19 mouse cellular contexts compared by ENCODE assay signal in genomic region chr9:9001170-9001569, GRCm38 (mm10). TPM values are rescaled to one million over a fixed set of nuclear protein-coding genes. Genes with fewer than 3 reads are reported as not detected.
A peak's percentile ranks its signal among the peaks of the same experiment; 100 is the strongest.
DNase-seq lines count a peak whose midpoint lies in the region; ATAC-seq and TF ChIP-seq lines count a peak whose summit lies in the region.
"Had no signal": no experiment of that assay in that cellular context is flagged by ENCODE, and none has a peak within 500 bp of the region (broad histone marks: within the 10 kb centered on the region; RNA-seq: fewer than 3 reads in every experiment).

No protein-coding gene starts in this region.

- H3K4me3 ChIP-seq in forebrain, embryonic 11.5 days (ENCODE audit: low read depth, low read length): no peak overlapping the region
- H3K4me3 ChIP-seq in forebrain, embryonic 15.5 days: no peak overlapping the region
- no peak overlapping the region for H3K4me3 ChIP-seq in layer of hippocampus, adult 2 months
- no peak overlapping the region for H3K4me3 ChIP-seq in midbrain, postnatal 0 days (ENCODE audit: low read depth, low read length)
- H3K4me3 ChIP-seq in midbrain, embryonic 10.5 days: no peak overlapping the region
- H3K4me3 ChIP-seq: hindbrain, embryonic 15.5 days; kidney, embryonic 15.5 days; liver, embryonic 12.5 days; neural tube, embryonic 15.5 days had no signal

- no peaks in the 10 kb centered on the region for H3K36me3 ChIP-seq in forebrain, embryonic 11.5 days (ENCODE audit: control insufficient read depth, insufficient read depth, low read length)
- H3K36me3 ChIP-seq in forebrain, embryonic 15.5 days: 0 out of 2 replicates have a peak, but pooled peaks cover 3% of the 10 kb centered on the region
- H3K36me3 ChIP-seq in midbrain, postnatal 0 days (ENCODE audit: insufficient read depth, low read length): no peaks in the 10 kb centered on the region
- H3K36me3 ChIP-seq in midbrain, embryonic 10.5 days: peaks cover 13% of the 10 kb centered on the region

- H3K4me2 ChIP-seq in forebrain, embryonic 11.5 days (ENCODE audit: low read depth, low read length, severe bottlenecking): no peak overlapping the region
- no peak overlapping the region for H3K4me2 ChIP-seq in forebrain, embryonic 15.5 days (replicated peaks)
- H3K4me2 ChIP-seq in midbrain, postnatal 0 days (ENCODE audit: low read depth, low read length, poor library complexity, severe bottlenecking): no peak overlapping the region
- H3K4me2 ChIP-seq: hindbrain, embryonic 15.5 days; kidney, embryonic 15.5 days; liver, embryonic 12.5 days; neural tube, embryonic 15.5 days had no signal

- H3K9ac ChIP-seq in forebrain, embryonic 11.5 days (ENCODE audit: low read length): no peak overlapping the region
- no peak overlapping the region for H3K9ac ChIP-seq in forebrain, embryonic 15.5 days (replicated peaks)
- no peak overlapping the region for H3K9ac ChIP-seq in midbrain, postnatal 0 days (replicated peaks; ENCODE audit: low read length, poor library complexity, severe bottlenecking)
- H3K9ac ChIP-seq: hindbrain, embryonic 15.5 days; kidney, embryonic 15.5 days; liver, embryonic 12.5 days; neural tube, embryonic 15.5 days had no signal

- peak; percentile 77 for TF ChIP-seq CTCF in layer of hippocampus, adult 2 months (conservative IDR thresholded peaks at IDR 0.05)
- peak; percentile 51 for TF ChIP-seq CTCF in midbrain, postnatal 0 days (IDR thresholded peaks at IDR 0.05)

- DNase-seq in forebrain, embryonic 11.5 days (ENCODE audit: low spot score): no peak
- peak in 1 of 2 experiments; percentile 4 for DNase-seq in layer of hippocampus, adult 2 months (ENCODE audit: low spot score in 2 of 2)
- DNase-seq in layer of hippocampus, postnatal 10 days (ENCODE audit: low spot score in 2 of 2): no peak
- peak; percentile 49 for DNase-seq in midbrain, postnatal 0 days (ENCODE audit: low spot score)
- no peak for DNase-seq in midbrain, embryonic 10.5 days (ENCODE audit: low spot score)
- peak; percentile 12 for DNase-seq in telencephalon, adult 2 months (ENCODE audit: low read depth, low spot score)
- DNase-seq: adrenal gland, adult 8-10 months; gastrocnemius, postnatal 25 days; layer of hippocampus, postnatal 36 days; right cerebral cortex, postnatal 25 days; thymus, postnatal 25 days had no signal

- no peaks in the 10 kb centered on the region for H3K9me3 ChIP-seq in forebrain, embryonic 11.5 days (ENCODE audit: control insufficient read depth, low read length)
- no peaks in the 10 kb centered on the region for H3K9me3 ChIP-seq in forebrain, embryonic 15.5 days
- H3K9me3 ChIP-seq in midbrain, postnatal 0 days (ENCODE audit: low read length): no peaks in the 10 kb centered on the region
- no peaks in the 10 kb centered on the region for H3K9me3 ChIP-seq in midbrain, embryonic 10.5 days (replicated peaks)
- H3K9me3 ChIP-seq: hindbrain, embryonic 15.5 days; kidney, embryonic 15.5 days; liver, embryonic 12.5 days; neural tube, embryonic 15.5 days had no signal

- no peak overlapping the region for H3K27ac ChIP-seq in forebrain, embryonic 11.5 days (ENCODE audit: low read depth, low read length)
- H3K27ac ChIP-seq in forebrain, embryonic 15.5 days (replicated peaks): no peak overlapping the region
- H3K27ac ChIP-seq in layer of hippocampus, adult 2 months: no peak overlapping the region
- H3K27ac ChIP-seq in midbrain, postnatal 0 days (ENCODE audit: low read depth, low read length): no peak overlapping the region
- H3K27ac ChIP-seq in midbrain, embryonic 10.5 days (replicated peaks): no peak overlapping the region
- H3K27ac ChIP-seq: hindbrain, embryonic 15.5 days; kidney, embryonic 15.5 days; liver, embryonic 12.5 days; neural tube, embryonic 15.5 days had no signal

- no peaks in the 10 kb centered on the region for H3K27me3 ChIP-seq in forebrain, embryonic 11.5 days (ENCODE audit: control insufficient read depth, insufficient read depth, low read length)
- H3K27me3 ChIP-seq in forebrain, embryonic 15.5 days: no peaks in the 10 kb centered on the region
- no peaks in the 10 kb centered on the region for H3K27me3 ChIP-seq in midbrain, postnatal 0 days (ENCODE audit: insufficient read depth, low read length)
- no peaks in the 10 kb centered on the region for H3K27me3 ChIP-seq in midbrain, embryonic 10.5 days (ENCODE audit: low read depth, poor library complexity, severe bottlenecking)
- H3K27me3 ChIP-seq: hindbrain, embryonic 15.5 days; kidney, embryonic 15.5 days; liver, embryonic 12.5 days; neural tube, embryonic 15.5 days had no signal

- no peaks in the 10 kb centered on the region for H3K4me1 ChIP-seq in forebrain, embryonic 11.5 days (replicated peaks; ENCODE audit: control insufficient read depth, insufficient read depth, low read length)
- H3K4me1 ChIP-seq in forebrain, embryonic 15.5 days: no peaks in the 10 kb centered on the region
- no peaks in the 10 kb centered on the region for H3K4me1 ChIP-seq in midbrain, postnatal 0 days (ENCODE audit: insufficient read depth, low read length)
- H3K4me1 ChIP-seq in midbrain, embryonic 10.5 days: no peaks in the 10 kb centered on the region
- H3K4me1 ChIP-seq: hindbrain, embryonic 15.5 days; kidney, embryonic 15.5 days; liver, embryonic 12.5 days; neural tube, embryonic 15.5 days had no signal

- 0 out of 2 replicates have a peak, but pooled peaks have one; percentile 30 for ATAC-seq in forebrain, embryonic 11.5 days (replicated peaks; ENCODE audit: low FRiP score)
- no peak for ATAC-seq in forebrain, embryonic 15.5 days (replicated peaks)
- no peak for ATAC-seq in midbrain, postnatal 0 days (ENCODE audit: low FRiP score)
- ATAC-seq in erythroblast, adult 5-6 weeks (replicated peaks; ENCODE audit: low FRiP score, poor library complexity, severe bottlenecking): no peak
- ATAC-seq: liver, embryonic 12.5 days had no signal

RNA-seq across cellular contexts. Expression of gene Gm16485, which starts 29.6 kb away (rescaled TPM):
- 0.11 TPM in 1 of 2 replicates, not detected in the other for polyA plus RNA-seq in forebrain, embryonic 11.5 days (2014; fragmentation: Nextera tagmentation; extraction: Ambion mirVana)
- 0.18 and 0.20 TPM in 2 replicates for polyA plus RNA-seq in forebrain, embryonic 15.5 days (2015; fragmentation: Nextera tagmentation; extraction: Ambion mirVana)
- total RNA-seq in layer of hippocampus, adult 2 months (2021): 1 to 10 TPM; 6.8 TPM
- total RNA-seq in layer of hippocampus, postnatal 10 days (2021): 1 to 10 TPM; 4.3 to 5.1 TPM
- total RNA-seq in midbrain, postnatal 0 days (2014; rRNA removed): 0.55 and 1.6 TPM in 2 replicates
- 0.36 and 0.44 TPM in 2 replicates for polyA plus RNA-seq in midbrain, postnatal 0 days (2015; fragmentation: Nextera tagmentation; extraction: Ambion mirVana)
- 0.05 TPM in 1 of 2 replicates, not detected in the other for polyA plus RNA-seq in midbrain, embryonic 10.5 days (2016; fragmentation: Nextera tagmentation; extraction: Ambion mirVana)
- not detected in 2 replicates for total RNA-seq in erythroblast, adult 5-6 weeks (2015; ENCODE audit: low replicate concordance)
- total RNA-seq in erythroblast, adult 5-6 weeks (2017; ENCODE audit: low replicate concordance): not detected in 2 replicates
- total RNA-seq: gastrocnemius, postnatal 25 days; monocyte, adult 5-6 weeks had no signal
- polyA plus RNA-seq: heart, embryonic 14.5 days; liver, embryonic 12.5 days had no signal

Comparison
In these comparisons a context has a peak if more than half of its experiments do, and no peak if none do; other contexts are left out.
1. DNase-seq: peak in midbrain, postnatal 0 days (single experiment) and telencephalon, adult 2 months (single experiment); none in forebrain, embryonic 11.5 days (single experiment), layer of hippocampus, postnatal 10 days (0 of 2) and midbrain, embryonic 10.5 days (single experiment).